Mouse (Mus musculus) heart, adult 2 months (tissue): ENCODE data around the gene Nfatc2. TPM values are rescaled to one million over a fixed set of nuclear protein-coding genes. Genes with fewer than 3 reads are reported as not detected.

Experiments used
- DNase-seq, 2 experiments: peaks; one replicate each; pipeline ENCODE4 v3.0.0; 2021
- H3K27ac ChIP-seq: fragments of 200-600 bp; 2 replicates; pipeline ENCODE4 v1.8.1; 2022
- H3K27me3 ChIP-seq: fragments of 200-500 bp; 2 replicates; pipeline ENCODE4 v1.6.1; 2012; ENCODE audit warnings: mild to moderate bottlenecking, low read length, inconsistent platforms, mixed read lengths; ENCODE audit not compliant: control insufficient read depth, insufficient read depth
- H3K36me3 ChIP-seq: fragments of 200-500 bp; 2 replicates; pipeline ENCODE4 v1.6.1; 2012; ENCODE audit warnings: low read length, inconsistent platforms; ENCODE audit not compliant: control insufficient read depth, insufficient read depth
- H3K4me1 ChIP-seq: fragments of 200-500 bp; 2 replicates; pipeline ENCODE4 v1.6.1; 2011; ENCODE audit warnings: low read length; ENCODE audit not compliant: control insufficient read depth, insufficient read depth
- H3K4me3 ChIP-seq: fragments of 200-600 bp; 2 replicates; pipeline ENCODE4 v1.8.1; 2022
- H3K79me2 ChIP-seq: fragments of 200-500 bp; replicated peaks from 2 replicates; pipeline ENCODE4 v1.6.1; 2012; ENCODE audit warnings: mild to moderate bottlenecking, inconsistent platforms, low read length, moderate library complexity, mixed read lengths; ENCODE audit not compliant: control insufficient read depth, insufficient read depth
- H3K9ac ChIP-seq: fragments of 200-500 bp; 2 replicates; pipeline ENCODE4 v1.6.1; 2012; ENCODE audit warnings: low read depth, mild to moderate bottlenecking, control low read depth, inconsistent platforms, low read length, mixed read lengths
- CTCF ChIP-seq: fragments of 200-600 bp; IDR thresholded peaks from 2 replicates; pipeline ENCODE4 v1.8.1; 2022; ENCODE audit warnings: antibody characterized with exemption, mild to moderate bottlenecking, moderate library complexity
- EP300 ChIP-seq: fragments of 200-500 bp; IDR thresholded peaks from 2 replicates; pipeline ENCODE4 v1.6.1; 2011; ENCODE audit warnings: low read depth, low read length, control low read depth; ENCODE audit not compliant: insufficient read depth
- POLR2A ChIP-seq: fragments of 200-500 bp; IDR thresholded peaks from 2 replicates; pipeline ENCODE4 v1.6.1; 2011; ENCODE audit warnings: mild to moderate bottlenecking, low read depth, low read length, control low read depth; ENCODE audit not compliant: insufficient read depth
- WGBS: fragments of 180-500 bp; shearing (Covaris S2); methylation state at CpG from one replicate; pipeline ENCODE4 v1.1.7; 2018; 5-methylcytosine and 5-hydroxymethylcytosine counted together
- intact Hi-C: fragments of 180-260 bp; cut with DNase I; formaldehyde crosslinking; loops from one replicate; pipeline ENCODE4 v1.15.1; 2025
- polyA plus RNA-seq: library from polyadenylated mRNA; depleted of rRNA; stranded (reverse); fragments of >200 nt; gene quantifications from 2 replicates; pipeline ENCODE4 v1.2.3, GENCODE M21; 2012
- total RNA-seq, 2 experiments: library from RNA; stranded (reverse); gene quantifications; 2 replicates each; pipeline ENCODE4 v1.2.3; 2021

The Nfatc2 gene
- total and polyA plus RNA-seq, 3 experiments: 11.2 to 18.3 (median 12.8) TPM

DNA sequence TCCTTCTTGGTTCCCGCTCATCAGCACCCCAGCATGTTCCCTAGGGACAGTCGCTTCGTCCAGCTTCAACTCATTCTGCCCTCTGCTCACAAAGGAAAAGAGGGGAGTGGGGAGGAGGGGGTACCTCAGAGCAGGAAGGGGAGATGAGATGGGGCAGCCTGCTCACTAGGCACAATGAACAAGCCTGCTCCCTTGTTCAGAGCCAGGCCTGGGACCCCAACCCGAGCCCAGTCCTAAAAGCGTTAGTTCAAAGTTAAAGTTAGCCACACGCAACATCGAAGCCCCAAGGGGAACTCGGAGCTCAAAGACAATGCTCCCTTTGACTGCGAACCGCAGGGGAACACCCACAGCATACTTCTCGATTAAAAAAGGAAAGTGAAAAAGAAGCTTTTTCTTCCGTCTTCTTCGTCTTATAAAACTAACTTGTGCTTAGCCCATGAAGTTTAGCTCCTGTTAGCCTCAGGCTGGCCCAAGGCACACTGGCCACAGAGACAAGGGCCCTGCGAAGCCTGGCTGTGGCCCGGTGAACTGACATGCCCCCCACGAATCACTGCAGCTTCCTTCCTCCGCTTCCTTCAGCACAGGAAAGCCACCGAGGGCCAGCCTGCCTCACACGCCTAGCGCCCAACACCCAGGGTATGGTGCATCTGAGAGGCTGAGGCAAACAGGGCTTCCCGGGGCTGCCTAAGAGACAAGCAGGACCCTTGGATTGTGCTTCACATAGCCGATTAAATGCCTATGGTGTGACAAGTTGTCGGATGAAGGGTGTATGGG is 45.4 kb downstream of the Nfatc2 start:
- peak overlapping the region; percentile 38 for H3K27ac ChIP-seq
- no peak overlapping the region; the same call in 1 of the 2 replicates for H3K4me3 ChIP-seq
- H3K79me2 ChIP-seq: peaks cover 1% of the 10 kb centered on the region; the same call in 1 of the 2 replicates
- DNase-seq: peak; percentile 45 to 56
- peaks cover 20% of the 10 kb centered on the region for H3K4me1 ChIP-seq
- no peaks in the 10 kb centered on the region for H3K27me3 ChIP-seq
- peak; percentile 19; the same call in 1 of the 2 replicates for TF ChIP-seq CTCF
- no peak for TF ChIP-seq POLR2A
- TF ChIP-seq EP300: no peak
- H3K36me3 ChIP-seq: no peaks in the 10 kb centered on the region
- WGBS: 35% methylated on average over 23 of the region's 23 CpGs
- H3K9ac ChIP-seq: peak overlapping the region; percentile 51; the same call in 1 of the 2 replicates
- intact Hi-C loops: no loop called here

DNA sequence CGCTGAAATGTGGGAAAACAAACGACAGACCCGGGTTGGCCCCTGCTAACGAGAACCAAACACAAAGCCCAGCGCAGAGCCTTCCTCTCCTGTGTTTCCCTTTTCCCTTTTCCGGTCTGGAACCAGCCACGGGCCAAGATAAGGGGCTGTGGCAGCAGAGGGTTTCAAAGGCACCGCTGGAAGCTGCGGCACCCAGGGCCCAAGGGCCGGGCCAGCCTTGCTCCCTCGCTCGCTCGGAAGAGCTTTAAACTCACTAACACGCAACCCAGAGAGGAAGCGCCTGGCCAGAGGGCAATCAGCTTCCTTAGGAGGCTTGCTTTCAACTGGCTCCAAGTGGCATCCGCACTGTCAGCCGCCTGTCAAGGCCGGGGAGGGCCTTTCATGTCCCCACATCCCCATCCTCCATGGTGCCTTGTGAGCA is 47.9 kb downstream of the Nfatc2 start:
- Histone ChIP-seq H3K4me1 (peaks cover 20% of the 10 kb centered on the region), H3K9ac (peak overlapping the region; percentile 7; the same call in 1 of the 2 replicates), H3K4me3 (no peak overlapping the region), H3K79me2 (no peaks in the 10 kb centered on the region), H3K27me3 (no peaks in the 10 kb centered on the region), H3K27ac (no peak overlapping the region), H3K36me3 (no peaks in the 10 kb centered on the region)
- DNase-seq: peak in 1 of 2 experiments; percentile 28
- TF ChIP-seq POLR2A: no peak
- no peak for TF ChIP-seq CTCF
- no peak for TF ChIP-seq EP300
- 25% methylated on average over 18 of the region's 18 CpGs for WGBS
- intact Hi-C loops: no loop called here

DNA sequence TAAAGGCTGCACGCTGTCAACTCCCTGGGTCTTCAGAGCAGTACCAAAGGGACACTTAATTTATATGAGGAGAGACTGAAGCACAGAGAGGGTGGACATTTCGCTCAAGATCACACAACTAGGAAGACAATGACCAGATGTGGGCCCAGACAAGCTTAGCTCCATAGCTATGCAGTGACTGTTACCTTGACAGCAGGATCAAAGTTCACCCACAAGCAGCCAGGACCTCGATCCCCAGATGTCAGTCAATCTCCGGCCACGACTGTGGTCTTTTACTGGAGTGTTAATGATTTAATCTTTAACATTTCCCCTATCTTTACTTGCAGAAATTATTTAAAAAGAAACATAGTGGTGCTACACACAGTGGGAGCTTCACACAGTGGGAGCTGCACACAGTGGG is 49.1 kb downstream of the Nfatc2 start:
- no peak for DNase-seq
- no peaks in the 10 kb centered on the region for H3K79me2 ChIP-seq
- H3K4me1 ChIP-seq: peaks cover 22% of the 10 kb centered on the region
- WGBS: 87% methylated on average over 5 of the region's 5 CpGs
- TF ChIP-seq EP300 (no peak), CTCF (no peak), POLR2A (no peak)
- no peak overlapping the region for H3K9ac ChIP-seq
- H3K36me3 ChIP-seq: no peaks in the 10 kb centered on the region
- no peak overlapping the region for H3K27ac ChIP-seq
- H3K4me3 ChIP-seq: no peak overlapping the region
- H3K27me3 ChIP-seq: no peaks in the 10 kb centered on the region
- intact Hi-C loops: no loop called here

DNA sequence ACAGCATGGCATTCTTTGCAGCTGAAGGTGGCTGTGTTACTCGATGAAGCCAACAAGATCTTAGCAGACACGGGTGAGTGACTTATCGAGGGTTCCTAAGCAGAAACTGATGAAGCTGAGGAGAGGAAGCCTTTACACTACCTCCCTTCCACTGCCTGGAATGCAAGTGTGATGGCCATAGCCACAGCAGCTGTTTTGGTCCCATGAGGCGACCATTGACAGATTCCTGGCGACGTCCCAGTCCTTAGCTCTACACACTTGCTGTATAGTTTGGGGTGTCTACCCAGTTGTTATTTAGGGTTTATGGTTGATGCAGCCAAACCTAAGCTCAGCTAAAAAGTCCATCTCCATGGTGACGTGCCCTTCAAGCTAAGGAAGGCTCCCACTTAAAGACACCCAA is 50.2 kb downstream of the Nfatc2 start:
- Histone ChIP-seq H3K9ac (no peak overlapping the region), H3K79me2 (no peaks in the 10 kb centered on the region), H3K4me1 (peaks cover 15% of the 10 kb centered on the region), H3K4me3 (no peak overlapping the region), H3K36me3 (no peaks in the 10 kb centered on the region), H3K27me3 (no peaks in the 10 kb centered on the region), H3K27ac (no peak overlapping the region)
- TF ChIP-seq CTCF: no peak
- TF ChIP-seq POLR2A: no peak
- no peak for TF ChIP-seq EP300
- WGBS: 79% methylated on average over 7 of the region's 7 CpGs
- intact Hi-C loops: no loop called here
- no peak for DNase-seq

DNA sequence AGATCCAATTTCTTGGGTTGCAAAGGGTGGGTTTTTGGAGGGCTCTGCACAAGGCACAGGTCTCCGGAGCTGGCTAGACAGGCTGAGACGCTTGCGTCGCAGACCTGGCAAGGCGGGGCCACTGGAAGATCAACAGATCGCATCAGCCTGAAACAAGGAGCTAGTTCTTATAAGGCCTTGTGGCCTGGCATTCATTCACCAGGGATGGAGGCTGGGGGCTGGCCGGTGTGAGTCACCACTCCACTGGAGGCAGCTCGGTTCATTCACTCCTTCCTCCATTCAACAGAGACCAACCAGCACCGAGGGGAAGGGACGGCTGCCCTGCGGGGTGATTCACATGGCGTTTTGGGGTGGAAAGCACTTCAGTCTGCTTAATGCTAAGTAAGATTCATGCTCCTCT is 52.1 kb downstream of the Nfatc2 start:
- Histone ChIP-seq H3K4me3 (no peak overlapping the region), H3K27me3 (no peaks in the 10 kb centered on the region), H3K36me3 (no peaks in the 10 kb centered on the region), H3K4me1 (peaks cover 6% of the 10 kb centered on the region), H3K27ac (no peak overlapping the region), H3K79me2 (no peaks in the 10 kb centered on the region), H3K9ac (no peak overlapping the region)
- TF ChIP-seq EP300 (no peak), POLR2A (no peak)
- DNase-seq: no peak
- 64% methylated on average over 12 of the region's 12 CpGs for WGBS
- intact Hi-C loops: no loop called here

DNA sequence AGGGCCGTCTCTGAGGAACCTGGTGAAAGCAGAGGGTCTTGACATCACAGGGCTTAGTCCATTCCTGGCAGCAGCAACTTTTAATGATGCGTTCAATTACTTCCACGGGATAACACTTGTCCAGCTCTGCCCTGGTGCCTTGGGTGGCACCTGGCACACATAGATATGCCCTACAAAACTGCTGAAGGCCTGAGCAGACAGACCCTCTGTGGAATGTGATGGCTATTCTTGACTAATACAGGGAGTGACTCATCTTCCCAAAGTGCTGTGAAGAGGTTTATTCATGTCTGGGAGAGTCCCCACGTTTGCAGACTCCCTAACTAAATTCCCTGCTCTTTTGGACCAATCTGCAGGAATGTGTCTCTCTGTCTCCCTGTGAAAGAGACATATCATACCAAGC is 53.4 kb downstream of the Nfatc2 start:
- TF ChIP-seq EP300: no peak
- TF ChIP-seq CTCF: no peak
- no peak for TF ChIP-seq POLR2A
- Histone ChIP-seq H3K4me3 (no peak overlapping the region), H3K4me1 (peaks cover 4% of the 10 kb centered on the region), H3K36me3 (no peaks in the 10 kb centered on the region), H3K27ac (no peak overlapping the region), H3K27me3 (no peaks in the 10 kb centered on the region), H3K9ac (no peak overlapping the region), H3K79me2 (no peaks in the 10 kb centered on the region)
- DNase-seq: no peak
- 52% methylated on average over 4 of the region's 4 CpGs for WGBS
- intact Hi-C loops: no loop called here
